Mouse (Mus musculus): Measurements from ENCODE around the gene Gm10024.
"Not testable (repeated sequence)": the region's sequence is repeated elsewhere in the genome, so short reads cannot be mapped to it uniquely, and the experiment has no call there.

Gene Gm10024

DNA sequence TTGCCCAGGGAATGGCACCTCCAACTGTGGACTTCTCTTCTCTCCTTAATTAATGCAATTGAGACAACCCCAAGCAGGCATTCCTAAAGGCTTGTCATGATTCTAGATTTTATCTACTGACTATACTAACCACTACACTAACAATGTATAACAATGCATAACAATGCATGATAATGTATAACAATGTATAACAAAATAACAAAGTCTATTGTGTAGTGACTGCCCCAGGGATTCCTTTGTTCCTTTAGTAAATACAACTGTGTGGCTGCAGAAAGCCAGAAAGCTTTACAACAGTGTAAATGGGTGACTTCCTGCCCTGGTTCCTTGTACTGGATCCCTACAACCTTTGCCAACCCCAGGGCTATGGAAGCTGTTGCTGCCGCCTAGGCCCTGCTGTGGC, 24.7 kb downstream of the Gm10024 start:
- no peak for DNase-seq

GRCm38 (mm10) chr10:77738929-77739328, 27.7 kb downstream of the Gm10024 start:
- DNase-seq = no peak

GRCm38 (mm10) chr10:77741924-77742688, 30.8 kb downstream of the Gm10024 start, which contains the start of gene Gm18596:
Gene Gm18596, minus strand, starts transcription at chr10:77742638.
- not testable (repeated sequence) for DNase-seq

- DNase-seq = not testable (repeated sequence)
Observed at GRCm38 (mm10) chr10:77750686-77751085, 39.4 kb downstream of the Gm10024 start.

GRCm38 (mm10) chr10:77751254-77751653, 40.0 kb downstream of the Gm10024 start, which contains the start of gene Gm9736:
Gene Gm9736, minus strand, starts transcription at chr10:77751354.
- not testable (repeated sequence) for DNase-seq

GRCm38 (mm10) chr10:77752312-77752711, 41.1 kb downstream of the Gm10024 start:
- not testable (repeated sequence) for DNase-seq

DNA sequence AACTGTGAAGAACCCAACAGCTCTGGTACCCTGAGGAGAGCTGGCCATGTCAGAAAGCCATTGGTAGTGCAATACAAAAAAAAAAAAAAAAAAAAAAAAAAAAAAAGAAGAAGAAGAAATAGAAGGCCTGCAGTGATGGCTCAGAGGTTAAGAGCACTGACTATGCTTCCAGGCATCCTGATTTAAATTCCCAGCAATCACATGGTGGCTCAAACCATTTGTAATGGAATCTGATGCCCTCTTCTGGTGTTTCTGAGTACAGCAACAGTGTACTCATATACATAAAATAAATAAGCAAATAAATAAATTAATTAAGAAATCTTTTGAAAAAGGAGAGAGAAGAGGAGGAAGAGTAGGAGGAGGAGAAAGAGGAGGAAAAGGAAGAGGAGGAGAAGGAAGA, 42.2 kb downstream of the Gm10024 start:
- no peak for DNase-seq

DNA sequence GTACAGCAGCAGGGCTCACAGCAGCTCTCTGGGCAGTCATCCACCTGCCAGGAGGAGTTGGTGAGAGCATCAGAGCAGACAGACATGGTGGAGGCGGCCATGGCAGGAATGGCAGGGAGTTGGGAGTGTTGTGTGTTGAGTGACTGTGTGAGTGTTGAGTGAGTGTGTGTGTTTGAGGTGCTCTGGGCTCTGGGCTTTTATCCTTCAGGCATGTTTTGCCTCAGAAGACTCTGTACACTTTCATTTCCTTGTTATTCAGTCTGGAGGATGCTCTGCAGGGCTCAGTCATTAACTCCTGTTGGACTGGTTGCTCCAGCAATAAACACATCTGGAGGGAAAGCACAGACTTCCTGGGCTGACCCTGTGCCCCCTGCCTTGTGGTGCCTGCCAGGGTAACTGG, 48.3 kb downstream of the Gm10024 start, which contains the start of gene Gm3233:
Gene Gm3233 (minus strand): TSS at position 101 of the 400 bp plus-strand sequence.
- not testable (repeated sequence) for DNase-seq

Measured in thymus, postnatal 25 days (tissue).